Mouse (Mus musculus): ENCODE results near the gene Ptn. TPM values are rescaled to one million over a fixed set of nuclear protein-coding genes. Genes with fewer than 3 reads are reported as not detected.
"Not testable (repeated sequence)": the region's sequence is repeated elsewhere in the genome, so short reads cannot be mapped to it uniquely, and the experiment has no call there.

Gene Ptn
- total and polyA plus RNA-seq, 3 experiments, result 7.0 to 85.0 (median 80.1) TPM

DNA sequence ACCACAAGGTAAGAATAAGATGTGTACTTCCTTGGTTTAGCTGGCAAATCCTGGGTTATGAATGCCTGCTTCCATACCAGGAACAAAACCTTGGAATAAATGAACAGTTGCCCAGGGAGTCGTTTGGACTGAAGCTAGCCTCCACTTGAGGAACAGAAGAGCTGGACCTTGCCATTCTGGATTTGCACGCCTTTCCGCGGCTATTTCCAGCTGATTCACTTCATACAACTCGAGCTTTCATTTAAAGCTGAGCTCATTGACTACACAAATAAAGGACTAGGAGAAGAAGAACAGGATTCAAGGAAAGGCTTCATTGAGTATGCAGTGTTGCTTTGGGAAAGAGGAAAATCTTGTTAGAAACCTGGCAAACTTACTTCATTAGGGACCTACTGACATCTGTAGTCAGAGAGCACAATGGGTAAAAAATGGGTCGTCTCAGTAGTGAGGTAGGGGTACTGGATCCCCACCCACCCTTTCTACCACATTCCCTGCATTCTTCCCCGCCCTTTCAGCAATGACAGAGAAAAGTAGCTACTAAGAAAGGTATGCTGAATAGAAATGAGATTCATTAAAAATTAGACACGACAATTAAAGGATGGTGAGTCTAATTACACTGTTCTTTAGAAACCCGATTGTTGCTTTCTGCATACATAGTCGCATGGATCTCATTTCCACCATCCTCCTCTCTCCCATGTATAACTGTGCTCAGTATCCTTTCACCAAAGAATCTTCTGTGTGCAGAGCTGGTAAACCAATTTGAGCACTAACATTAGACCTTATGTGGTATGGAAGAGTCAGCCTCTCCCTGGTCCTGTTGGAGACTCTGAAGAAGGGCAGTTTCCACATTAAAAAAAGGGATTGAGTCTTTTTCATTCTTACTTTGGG, 54.8 kb downstream of the Ptn start:
- DNase-seq, result no peak

DNA sequence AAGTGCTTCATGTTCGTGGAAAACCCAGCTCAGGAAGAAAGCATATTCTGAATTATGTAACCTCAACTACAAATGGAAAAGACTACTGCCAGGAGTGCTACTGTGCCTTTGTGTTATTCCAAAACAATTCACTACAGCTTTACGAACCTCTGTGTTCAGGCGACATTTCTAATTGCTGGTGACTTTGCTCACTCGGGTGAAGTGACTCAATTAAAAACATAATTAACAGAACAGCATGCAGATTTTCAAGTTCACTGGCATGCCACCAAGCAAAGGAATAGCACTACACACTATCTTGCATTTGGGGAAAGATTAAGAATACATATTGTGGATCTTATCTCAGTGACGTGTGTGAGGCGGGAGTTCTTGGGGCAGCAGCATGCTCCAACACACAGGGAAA, 57.1 kb downstream of the Ptn start:
- DNase-seq, result no peak

DNA sequence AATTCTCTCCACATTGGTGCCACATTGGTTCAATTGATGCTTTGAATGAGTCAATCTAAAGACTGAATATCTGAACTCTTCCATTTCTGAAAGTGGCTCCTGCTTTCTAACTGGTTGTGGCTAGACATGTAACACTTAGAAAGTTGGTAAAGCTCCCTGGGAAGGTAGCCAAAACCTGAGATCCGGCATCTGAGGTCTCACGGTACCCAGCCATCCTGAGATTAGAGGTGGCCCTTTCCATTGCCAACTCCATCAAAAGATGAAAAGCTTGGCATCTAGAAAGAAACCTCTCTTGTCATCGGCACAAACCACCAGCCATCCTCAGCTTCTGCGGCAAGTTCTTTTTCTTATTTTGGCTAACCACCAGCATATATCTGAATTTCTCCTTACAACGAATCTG, 70.2 kb downstream of the Ptn start:
- DNase-seq, result no peak

DNA sequence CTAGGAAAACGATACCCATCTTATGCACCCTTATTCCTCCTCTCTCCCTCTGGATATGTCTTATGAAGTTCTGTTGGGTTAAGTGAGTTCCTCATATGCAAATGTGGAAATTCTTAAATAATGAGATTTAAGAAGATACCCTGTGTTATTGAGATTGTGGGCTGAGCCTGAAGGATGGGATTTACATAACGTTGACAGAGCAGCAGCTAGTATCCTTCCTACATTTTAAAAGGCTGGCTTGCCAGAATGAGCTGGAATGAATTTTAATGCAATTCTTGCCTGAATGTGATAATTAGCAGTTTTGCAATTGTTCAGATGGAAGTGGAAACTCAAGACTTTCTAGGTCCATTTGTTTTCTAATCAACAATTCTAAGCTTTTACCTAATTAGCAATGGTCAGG, 73.3 kb downstream of the Ptn start:
- no peak for DNase-seq

DNA sequence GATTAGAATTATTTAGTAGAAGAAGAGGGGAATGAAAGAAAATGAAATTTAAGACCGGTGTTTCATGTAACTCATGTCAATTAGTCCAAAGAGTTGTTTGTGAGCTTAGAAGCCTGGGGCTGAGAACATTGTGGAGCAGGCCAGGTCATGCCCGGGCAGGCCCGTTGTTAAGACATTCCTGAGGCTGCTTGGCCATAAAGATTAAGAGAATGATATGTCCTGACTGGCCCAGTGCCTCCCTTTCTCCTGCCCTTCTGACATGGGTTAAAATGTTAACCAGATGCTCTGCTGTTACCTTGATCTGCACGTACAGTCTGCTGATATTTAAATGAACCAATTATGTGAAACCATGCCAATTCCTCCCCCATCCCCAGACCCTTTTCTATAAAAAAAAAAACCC, 74.4 kb downstream of the Ptn start:
- DNase-seq, result not testable (repeated sequence)

DNA sequence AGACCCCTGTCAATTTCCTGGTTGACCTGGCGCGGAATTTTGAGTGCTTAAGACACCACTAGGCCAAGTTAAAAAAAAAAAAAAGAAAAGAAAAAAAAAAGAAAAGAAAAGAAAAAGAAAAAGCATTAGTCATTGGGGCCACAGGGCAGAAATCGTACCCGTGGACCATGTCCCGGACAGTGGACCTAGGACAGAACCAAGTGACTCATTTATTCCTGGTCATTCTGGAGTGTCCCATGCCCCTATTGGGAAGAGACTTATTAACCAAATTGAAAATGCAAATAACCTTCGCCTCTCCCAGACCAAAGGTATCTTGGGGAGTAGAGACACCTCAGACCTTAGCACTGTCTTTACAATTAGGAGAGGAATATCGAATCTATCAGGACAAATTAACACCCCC, 80.2 kb downstream of the Ptn start:
- DNase-seq, result not testable (repeated sequence)

DNA sequence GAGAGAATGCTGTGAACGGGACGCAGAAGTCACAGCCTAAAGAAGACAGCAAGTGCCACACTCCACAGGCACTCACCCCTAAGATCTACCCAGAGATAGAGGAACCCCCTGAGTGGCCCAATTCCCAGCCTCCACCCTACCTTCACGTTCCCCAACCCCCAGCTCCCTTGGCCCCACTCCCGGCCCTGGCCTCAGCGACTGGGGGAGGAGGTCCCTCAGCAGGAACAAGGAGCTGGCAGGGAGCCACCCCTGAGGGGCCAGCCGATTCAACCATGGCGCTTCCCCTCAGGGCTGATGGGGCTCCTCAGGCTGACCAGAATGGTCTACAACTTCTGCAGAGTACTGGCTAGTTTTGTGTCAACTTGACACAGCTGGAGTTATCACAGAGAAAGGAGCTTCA, 81.9 kb downstream of the Ptn start:
- DNase-seq, result no peak

DNA sequence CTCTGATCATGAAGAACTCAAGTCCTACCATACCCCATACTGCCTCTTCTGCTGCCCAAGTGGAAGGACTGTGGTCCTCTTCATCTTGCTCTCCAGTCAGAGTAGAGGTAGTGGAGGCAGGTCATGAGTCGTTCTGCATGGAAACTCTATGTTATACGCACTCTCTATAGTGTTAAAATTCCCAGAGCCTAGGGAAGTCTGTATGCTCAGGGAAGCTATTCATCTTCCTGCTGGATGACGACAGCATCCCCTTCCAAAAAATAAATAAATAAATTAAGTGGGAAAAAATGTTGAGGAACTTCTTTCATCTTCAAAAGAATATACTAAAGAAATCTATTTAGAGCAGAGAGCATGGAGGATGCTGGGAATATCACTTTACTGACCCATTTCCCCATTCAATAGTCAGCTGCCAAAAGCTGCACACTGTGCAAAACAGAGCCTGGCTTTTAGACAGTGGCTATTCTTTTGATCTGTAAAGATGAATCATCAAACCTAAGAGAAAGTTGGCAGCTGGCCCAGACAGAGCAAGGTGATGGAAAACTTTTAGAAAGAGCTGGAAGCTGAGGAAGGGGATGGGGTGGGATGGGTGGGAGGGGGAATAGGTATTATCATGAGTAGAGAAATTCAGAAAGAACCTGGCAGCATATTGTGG, 84.4 kb downstream of the Ptn start:
- DNase-seq, result peak; percentile 60

DNA sequence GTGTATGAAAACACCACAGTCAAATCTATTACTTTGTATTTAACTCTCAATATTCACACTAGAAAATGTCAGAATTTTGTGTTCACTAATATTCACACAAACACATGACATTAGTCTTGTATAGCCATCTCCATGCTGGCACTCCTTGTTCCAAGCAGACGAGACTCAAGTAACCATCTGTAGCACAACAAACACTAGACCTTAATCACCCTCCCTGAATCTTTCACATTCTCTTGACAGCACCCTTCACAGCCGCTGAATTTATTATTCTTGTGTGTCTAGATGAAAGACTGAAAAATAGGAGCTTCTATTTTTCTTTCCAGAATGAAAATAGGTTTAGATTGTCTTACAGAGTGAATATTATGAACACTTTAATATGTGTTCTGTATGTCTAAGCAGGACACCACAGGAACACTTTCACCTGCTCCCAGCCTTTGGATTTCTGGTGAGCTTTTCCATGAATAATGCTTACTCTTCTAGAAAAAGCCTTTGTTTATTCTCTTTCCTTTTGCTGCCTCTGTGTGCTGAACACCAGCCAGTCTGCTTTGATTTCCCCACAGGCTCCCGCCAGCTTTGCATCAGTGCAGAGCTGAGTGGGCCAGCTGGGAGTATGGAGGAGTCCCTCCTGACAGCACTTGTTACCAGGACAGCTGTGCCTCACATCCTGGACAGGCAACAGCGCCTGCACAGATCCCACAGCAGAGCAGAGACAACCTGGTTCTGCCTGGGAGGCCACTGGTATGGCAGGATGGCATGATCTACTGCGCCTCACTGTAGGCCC, 87.1 kb downstream of the Ptn start:
- DNase-seq, result no peak

DNA sequence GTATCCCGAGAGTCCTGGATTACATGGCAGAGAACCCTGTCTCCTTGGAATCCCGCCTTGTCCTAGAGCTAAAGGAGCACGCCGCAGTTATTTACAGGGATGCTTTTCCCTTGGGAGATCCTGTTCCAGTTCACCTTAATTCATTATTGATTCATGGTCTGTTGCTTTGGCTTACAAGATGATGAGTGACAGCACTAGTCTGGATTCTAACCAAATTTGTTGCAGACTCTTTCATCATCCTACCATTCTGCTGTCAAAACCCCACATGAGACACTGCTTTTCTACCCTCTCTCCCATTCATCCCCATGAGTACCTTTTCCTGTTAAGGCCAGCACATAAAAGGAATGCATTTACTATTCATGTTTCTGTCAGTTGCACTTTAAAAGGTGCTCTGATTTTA, 96.7 kb downstream of the Ptn start:
- DNase-seq, result no peak

DNA sequence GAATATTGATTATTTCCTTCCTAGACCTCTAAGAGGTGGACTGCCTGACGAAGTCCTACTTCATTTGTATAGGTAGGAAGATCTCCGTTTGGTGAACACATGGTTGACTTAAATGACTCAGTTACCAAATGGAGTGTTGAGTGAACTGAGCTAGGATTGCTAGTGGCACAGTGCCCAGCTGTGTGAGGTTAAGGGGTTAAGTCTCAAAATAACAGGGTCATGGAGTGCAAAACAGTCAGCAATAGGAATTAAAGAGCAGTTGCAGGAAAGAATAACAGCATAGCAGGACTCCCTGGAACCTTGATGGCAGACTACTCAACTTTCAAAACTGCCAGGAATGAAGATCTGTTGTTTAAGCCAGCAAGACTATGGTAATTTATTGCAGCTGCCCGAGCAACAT, 114.5 kb downstream of the Ptn start:
- no peak for DNase-seq

DNA sequence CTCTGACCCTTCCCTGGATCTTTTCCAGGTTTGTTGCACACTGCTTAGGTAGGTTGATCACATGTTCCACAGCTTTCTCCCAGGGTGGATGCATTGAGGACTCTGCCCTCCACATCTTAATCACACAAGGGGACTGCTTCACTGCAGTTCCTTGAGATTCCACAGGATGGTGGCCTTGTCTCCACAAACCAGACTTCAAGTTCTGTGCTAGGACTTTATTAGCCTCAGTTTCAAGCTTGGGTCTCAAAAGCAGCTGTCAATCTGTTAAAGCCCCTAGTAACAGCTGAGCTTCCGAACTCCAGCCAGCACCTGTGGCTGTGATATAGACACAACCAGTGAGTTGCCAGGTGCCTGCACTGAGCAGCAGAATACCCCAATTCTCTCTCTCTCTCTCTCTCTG, 118.5 kb downstream of the Ptn start:
- DNase-seq, result peak; percentile 52

DNA sequence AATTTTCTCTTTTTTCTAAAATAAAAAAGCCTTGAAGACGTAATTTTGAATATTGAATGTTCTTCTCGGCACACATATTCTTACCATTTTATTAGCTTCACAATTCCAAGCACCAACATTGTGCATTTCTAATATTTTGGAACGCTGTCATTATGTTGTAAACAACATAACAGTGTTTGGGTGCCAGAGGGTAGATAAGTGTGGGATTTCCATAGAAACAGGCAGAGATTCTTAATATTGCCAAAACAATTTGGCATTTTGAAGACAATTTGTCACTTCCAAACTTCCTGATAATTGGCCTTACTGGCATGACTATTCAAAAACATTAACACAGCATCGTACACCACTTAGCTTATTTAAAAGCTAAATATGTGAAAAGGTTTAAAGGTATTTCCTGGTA, 119.1 kb downstream of the Ptn start:
- no peak for DNase-seq

DNA sequence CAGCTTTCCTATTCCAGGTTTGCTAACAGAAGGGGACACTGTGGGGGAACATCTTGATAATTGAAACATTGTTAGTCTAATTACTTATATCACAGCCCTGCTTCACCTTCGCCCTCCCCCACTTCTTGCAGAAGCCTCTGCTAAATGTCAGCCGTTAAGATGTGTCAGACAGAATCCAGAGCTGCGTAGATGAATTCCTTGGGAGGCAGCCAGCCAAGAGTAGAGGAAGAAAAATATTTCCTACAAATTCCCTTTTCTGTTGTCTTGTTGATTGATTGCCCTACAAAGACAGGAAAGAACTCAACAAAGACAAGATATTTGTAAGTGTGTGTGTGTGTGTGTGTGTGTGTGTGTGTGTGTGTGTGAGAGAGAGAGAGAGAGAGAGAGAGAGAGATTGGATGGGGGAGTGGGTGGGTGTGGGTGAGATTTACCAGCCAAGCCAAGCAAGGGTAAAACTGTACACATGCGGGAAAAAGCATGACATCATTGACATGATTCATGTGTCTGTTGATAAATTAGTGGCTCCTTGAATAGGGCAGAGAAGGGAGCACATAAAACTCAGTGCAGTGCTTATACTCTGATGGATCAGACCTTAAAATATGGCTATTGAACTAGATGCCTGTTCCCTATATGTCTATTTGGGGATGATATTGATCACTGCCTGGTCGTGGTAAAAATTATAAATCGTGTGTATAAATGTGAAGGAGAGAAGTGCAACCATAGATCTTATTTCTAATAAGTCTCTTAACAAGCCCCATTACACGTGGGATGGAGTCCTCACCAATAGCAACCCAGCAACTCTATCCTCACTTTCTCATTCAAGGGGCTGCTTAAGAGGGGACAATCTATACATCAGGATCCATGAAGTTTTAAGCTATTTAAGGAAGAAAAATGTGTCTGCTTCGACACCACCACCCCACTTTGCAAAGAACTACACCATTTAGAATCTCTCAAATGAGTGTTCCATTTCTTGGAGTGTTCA, 133.0 kb downstream of the Ptn start:
- peak; percentile 53 for DNase-seq

DNA sequence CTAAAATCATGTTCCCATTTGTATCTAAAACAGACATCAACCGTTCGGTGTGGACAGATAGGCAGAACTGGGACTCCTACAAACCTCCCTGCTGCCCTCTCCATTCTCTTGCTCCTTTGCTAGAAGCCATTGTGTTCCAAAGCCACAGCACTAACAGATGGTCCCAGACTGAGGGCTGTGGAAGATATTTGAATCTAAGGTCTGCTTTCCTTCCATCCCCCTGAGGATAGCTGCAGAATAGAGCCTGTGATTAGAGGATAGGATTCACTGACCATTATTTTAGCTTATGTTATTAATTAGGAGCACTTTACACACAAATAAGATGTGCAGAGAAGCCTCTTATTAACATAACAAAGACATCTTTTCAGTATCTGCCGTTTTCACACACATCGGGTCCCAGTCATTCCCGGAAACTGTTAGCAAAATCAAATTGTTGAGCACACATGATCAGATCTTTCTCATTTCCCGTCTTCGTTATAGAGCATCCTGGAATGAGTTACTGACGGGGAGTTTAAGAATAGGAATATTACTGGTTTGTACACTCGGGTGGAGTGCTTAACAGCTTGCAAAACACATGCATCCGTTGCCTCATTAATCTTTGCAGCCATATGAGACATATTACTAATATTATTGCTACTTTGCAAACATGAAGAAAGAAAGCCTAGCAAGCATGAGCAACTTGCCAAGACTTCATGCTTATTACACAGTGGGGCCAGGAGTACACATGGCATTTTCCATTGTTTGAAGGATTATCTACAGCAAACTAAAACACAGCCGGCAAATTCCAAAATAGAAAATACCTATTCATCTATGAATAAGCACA, 137.4 kb downstream of the Ptn start:
- DNase-seq, result no peak

DNA sequence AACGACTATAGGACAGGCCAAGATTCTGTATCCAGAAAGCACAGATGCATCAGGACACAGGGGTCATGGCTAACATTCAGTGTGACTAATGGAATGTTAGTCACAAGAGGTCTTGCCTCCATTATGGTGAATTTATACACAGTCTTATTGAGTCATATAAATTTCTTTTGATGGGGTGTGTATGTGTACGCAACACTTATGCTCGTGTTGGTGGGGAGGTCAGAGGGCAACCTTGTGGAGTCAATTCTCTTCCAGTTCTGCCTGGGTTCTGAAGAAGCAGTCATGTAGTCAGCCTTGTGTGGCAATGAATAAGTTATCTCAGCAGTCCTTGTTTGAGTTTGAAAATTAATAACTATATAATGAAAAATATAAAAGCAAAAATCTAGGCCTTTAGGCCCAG, 138.7 kb downstream of the Ptn start:
- no peak for DNase-seq

Measured in adrenal gland, adult 2 months (tissue).